Mouse (Mus musculus) liver, postnatal 0 days (tissue): ENCODE results near the gene Hoxd10.

Source experiments
- CTCF ChIP-seq: sonication (generic); IDR thresholded peaks from 2 replicates; pipeline ENCODE4 v1.5.1; 2016; ENCODE audit warnings: antibody characterized with exemption, low read depth
- EP300 ChIP-seq: IDR thresholded peaks from 2 replicates; pipeline ENCODE4 v1.6.1; 2016; ENCODE audit warnings: antibody characterized with exemption, low read depth, mild to moderate bottlenecking

- TF ChIP-seq CTCF (no peak), EP300 (no peak)
These were observed 23.8 kb upstream of the Hoxd10 start, which contains the start of gene Hoxd13 for GRCm38 (mm10) chr2:74667842-74668357.
